Mouse (Mus musculus) myocyte (in vitro differentiated cells): Measurements from ENCODE around the gene Homer2. TPM values are rescaled to one million over a fixed set of nuclear protein-coding genes. Genes with fewer than 3 reads are reported as not detected.

Experiments
- H3K27me3 ChIP-seq: one replicate; pipeline ENCODE4 v1.6.1; 2011; ENCODE audit not compliant: control insufficient read depth, insufficient read depth, insufficient read length
- H3K36me3 ChIP-seq: one replicate; pipeline ENCODE4 v1.6.1; 2011; ENCODE audit not compliant: control insufficient read depth, insufficient read depth
- H3K4me2 ChIP-seq: one replicate; pipeline ENCODE4 v1.6.1; 2011; ENCODE audit warnings: low read depth, control low read depth
- H3K4me3 ChIP-seq: one replicate; pipeline ENCODE4 v1.5.1; 2011; ENCODE audit warnings: mild to moderate bottlenecking, control low read depth, moderate library complexity
- H3K79me2 ChIP-seq: one replicate; pipeline ENCODE4 v1.6.1; 2011; ENCODE audit not compliant: control insufficient read depth, insufficient read depth
- H3ac ChIP-seq: one replicate; pipeline ENCODE4 v1.6.1; 2011; ENCODE audit not compliant: control insufficient read depth, insufficient read length
- CEBPB ChIP-seq: IDR thresholded peaks from 2 replicates; pipeline ENCODE4 v1.6.1; 2011; ENCODE audit warnings: mild to moderate bottlenecking, moderate library complexity; ENCODE audit not compliant: poor library complexity, insufficient read depth, severe bottlenecking
- E2F4 ChIP-seq: IDR thresholded peaks from one replicate; pipeline ENCODE4 v1.6.1; 2011; ENCODE audit warnings: mild to moderate bottlenecking, control low read depth, moderate library complexity; ENCODE audit not compliant: insufficient read depth
- MAX ChIP-seq: IDR thresholded peaks from one replicate; pipeline ENCODE4 v1.6.1; 2011; ENCODE audit warnings: low read depth, mild to moderate bottlenecking, control low read depth
- MYOD1 ChIP-seq, 3 experiments: IDR thresholded peaks; one replicate each; pipeline ENCODE4 v1.6.1; 2011; ENCODE audit warnings: control low read depth in 2 of 3, low read depth in 2 of 3, mild to moderate bottlenecking in 2 of 3, moderate library complexity in 1 of 3; ENCODE audit not compliant: insufficient read length in 2 of 3, control insufficient read depth in 1 of 3
- MYOG ChIP-seq, 3 experiments: IDR thresholded peaks; one replicate each; pipeline ENCODE4 v1.6.1; 2011; ENCODE audit warnings: control low read depth in 2 of 3, low read depth in 2 of 3, mild to moderate bottlenecking in 2 of 3; ENCODE audit not compliant: insufficient read length in 2 of 3, control insufficient read depth in 1 of 3, insufficient read depth in 1 of 3
- POLR2A ChIP-seq: IDR thresholded peaks from one replicate; pipeline ENCODE4 v1.6.1; 2011; ENCODE audit warnings: low read depth, mild to moderate bottlenecking, control low read depth, moderate library complexity; ENCODE audit not compliant: insufficient read length
- POLR2AphosphoS2 ChIP-seq: IDR thresholded peaks from one replicate; pipeline ENCODE4 v1.6.1; 2011; ENCODE audit warnings: low read depth, control low read depth; ENCODE audit not compliant: insufficient read length
- REST ChIP-seq: IDR thresholded peaks from one replicate; pipeline ENCODE4 v1.6.1; 2011; ENCODE audit warnings: mild to moderate bottlenecking, control low read depth, moderate library complexity; ENCODE audit not compliant: insufficient read depth, insufficient read length
- SRF ChIP-seq: IDR thresholded peaks from one replicate; pipeline ENCODE4 v1.6.1; 2011; ENCODE audit warnings: low read depth; ENCODE audit not compliant: control insufficient read depth, insufficient read length
- TCF12 ChIP-seq: IDR thresholded peaks from one replicate; pipeline ENCODE4 v1.6.1; 2011; ENCODE audit warnings: mild to moderate bottlenecking, control low read depth; ENCODE audit not compliant: poor library complexity, insufficient read depth, severe bottlenecking
- TCF3 ChIP-seq: IDR thresholded peaks from one replicate; pipeline ENCODE4 v1.6.1; 2011; ENCODE audit warnings: low read depth, control low read depth; ENCODE audit not compliant: insufficient read length
- USF1 ChIP-seq: IDR thresholded peaks from one replicate; pipeline ENCODE4 v1.6.1; 2011; ENCODE audit warnings: low read depth, mild to moderate bottlenecking, control low read depth, moderate library complexity
- polyA plus RNA-seq: library from polyadenylated mRNA; unstranded; fragments of >200 nt; fragmentation: generic; extraction: Trizol; gene quantifications from one replicate; pipeline ENCODE4 v1.2.1, GENCODE M21; 2012; ENCODE audit warnings: missing spikeins

Homer2 gene
- polyA plus RNA-seq, 1 experiment, result not detected

DNA sequence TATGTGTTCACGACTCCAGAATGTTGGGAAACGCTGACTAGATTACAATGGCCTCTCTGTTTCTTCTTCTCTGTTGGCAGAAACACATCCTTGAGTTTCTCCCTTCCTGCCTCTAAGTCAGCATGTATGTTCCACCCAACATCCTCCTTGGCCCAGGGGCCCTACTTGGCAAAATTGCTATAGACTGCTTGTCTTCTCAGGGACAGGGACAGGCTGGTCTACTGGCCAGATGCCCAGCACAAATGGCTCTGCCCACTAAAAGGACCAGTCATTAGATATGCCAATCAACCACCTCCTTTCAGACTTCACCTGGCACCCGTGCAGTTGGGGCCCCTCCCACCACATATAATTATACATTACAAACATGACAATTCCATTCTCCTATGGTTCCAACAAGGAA is 25.9 kb downstream of the Homer2 start:
- H3K4me2 ChIP-seq, result no peak overlapping the region
- TF ChIP-seq TCF12 (no peak), MAX (no peak), E2F4 (no peak), REST (no peak), POLR2A (no peak), MYOD1 (IDR thresholded peaks at IDR 0.05; ENCODE audit: control insufficient read depth in 1 of 3, insufficient read length in 2 of 3, low read depth in 2 of 3) (no peak), MYOG (IDR thresholded peaks at IDR 0.05; ENCODE audit: control insufficient read depth in 1 of 3, insufficient read depth in 1 of 3, insufficient read length in 2 of 3, low read depth in 2 of 3) (no peak), USF1 (no peak), POLR2AphosphoS2 (no peak), SRF (no peak), TCF3 (no peak), CEBPB (no peak)
- H3K36me3 ChIP-seq, result no peaks in the 10 kb centered on the region
- no peak overlapping the region for H3ac ChIP-seq
- no peaks in the 10 kb centered on the region for H3K79me2 ChIP-seq
- no peaks in the 10 kb centered on the region for H3K27me3 ChIP-seq
- no peak overlapping the region for H3K4me3 ChIP-seq

DNA sequence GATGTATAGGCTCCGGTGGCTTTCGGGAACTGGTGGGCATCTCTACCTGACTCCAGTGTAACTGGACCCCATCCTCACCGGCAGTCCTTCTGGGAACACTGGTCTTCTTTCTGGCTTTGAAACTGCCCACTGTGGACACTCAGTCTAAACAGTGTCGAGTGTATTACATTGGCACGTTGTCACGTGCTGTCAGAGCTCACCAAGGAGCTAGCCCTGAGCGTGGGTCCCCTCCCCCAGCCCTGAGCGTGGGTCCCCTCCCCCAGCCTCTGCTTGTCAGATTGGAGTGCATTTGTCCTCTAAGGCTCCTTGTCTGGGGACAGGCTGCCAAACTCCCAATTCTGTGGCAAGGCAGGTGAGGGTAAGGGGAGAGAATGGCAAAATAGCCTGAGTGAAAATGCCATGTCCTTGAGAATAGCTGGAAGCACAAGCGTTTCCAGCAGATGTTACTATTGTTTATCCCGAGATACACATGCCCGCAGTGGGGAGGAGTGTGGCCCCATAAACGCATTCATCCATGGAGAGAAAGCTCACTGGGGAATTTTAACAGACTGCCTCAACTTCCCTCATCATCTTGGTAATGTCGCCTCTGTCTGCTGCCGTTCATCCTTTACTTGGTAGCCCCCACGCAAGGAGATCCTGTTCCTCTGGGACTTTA is 33.8 kb downstream of the Homer2 start:
- Histone ChIP-seq H3ac (no peak overlapping the region), H3K4me3 (no peak overlapping the region)

GRCm38 (mm10) chr7:81672735-81673291 is 34.5 kb downstream of the Homer2 start:
- Histone ChIP-seq H3K4me3 (no peak overlapping the region), H3ac (no peak overlapping the region), H3K36me3 (no peaks in the 10 kb centered on the region), H3K27me3 (peaks cover 11% of the 10 kb centered on the region), H3K4me2 (no peak overlapping the region), H3K79me2 (no peaks in the 10 kb centered on the region)
- TF ChIP-seq TCF3 (no peak), POLR2A (no peak), MYOD1 (IDR thresholded peaks at IDR 0.05; ENCODE audit: control insufficient read depth in 1 of 3, insufficient read length in 2 of 3, low read depth in 2 of 3) (no peak), POLR2AphosphoS2 (no peak), CEBPB (no peak), MYOG (IDR thresholded peaks at IDR 0.05; ENCODE audit: control insufficient read depth in 1 of 3, insufficient read depth in 1 of 3, insufficient read length in 2 of 3, low read depth in 2 of 3) (no peak), MAX (no peak), USF1 (no peak), E2F4 (no peak), REST (no peak), TCF12 (no peak), SRF (no peak)

More for the DNA sequence above, 33.8 kb downstream of the Homer2 start:
- Histone ChIP-seq H3K27me3 (peaks cover 11% of the 10 kb centered on the region), H3K79me2 (no peaks in the 10 kb centered on the region), H3K4me2 (no peak overlapping the region), H3K36me3 (no peaks in the 10 kb centered on the region)
- TF ChIP-seq USF1, result no peak
- TF ChIP-seq POLR2AphosphoS2, result no peak
- no peak for TF ChIP-seq MAX
- no peak for TF ChIP-seq CEBPB
- TF ChIP-seq TCF12, result no peak
- no peak for TF ChIP-seq MYOD1 (IDR thresholded peaks at IDR 0.05; ENCODE audit: control insufficient read depth in 1 of 3, insufficient read length in 2 of 3, low read depth in 2 of 3)
- TF ChIP-seq SRF, result no peak
- no peak for TF ChIP-seq MYOG (IDR thresholded peaks at IDR 0.05; ENCODE audit: control insufficient read depth in 1 of 3, insufficient read depth in 1 of 3, insufficient read length in 2 of 3, low read depth in 2 of 3)

GRCm38 (mm10) chr7:81667156-81667555 is 40.2 kb downstream of the Homer2 start:
- Histone ChIP-seq H3K4me2 (no peak overlapping the region), H3K36me3 (no peaks in the 10 kb centered on the region), H3ac (no peak overlapping the region), H3K27me3 (no peaks in the 10 kb centered on the region), H3K4me3 (no peak overlapping the region), H3K79me2 (no peaks in the 10 kb centered on the region)
- no peak for TF ChIP-seq TCF3

- Histone ChIP-seq H3ac (no peak overlapping the region), H3K4me2 (no peak overlapping the region), H3K27me3 (no peaks in the 10 kb centered on the region), H3K4me3 (no peak overlapping the region), H3K79me2 (no peaks in the 10 kb centered on the region), H3K36me3 (no peaks in the 10 kb centered on the region)
- TF ChIP-seq MYOG (IDR thresholded peaks at IDR 0.05; ENCODE audit: control insufficient read depth in 1 of 3, insufficient read depth in 1 of 3, insufficient read length in 2 of 3, low read depth in 2 of 3) (no peak), USF1 (no peak), POLR2A (no peak), MAX (no peak), REST (no peak), CEBPB (no peak), POLR2AphosphoS2 (no peak), TCF3 (no peak), TCF12 (no peak), E2F4 (no peak), MYOD1 (IDR thresholded peaks at IDR 0.05; ENCODE audit: control insufficient read depth in 1 of 3, insufficient read length in 2 of 3, low read depth in 2 of 3) (no peak), SRF (no peak)
Observed at GRCm38 (mm10) chr7:81666585-81666984, 40.7 kb downstream of the Homer2 start.
